Comparison of ENCODE assay signal across 8 mouse cellular contexts in the genomic region with DNA sequence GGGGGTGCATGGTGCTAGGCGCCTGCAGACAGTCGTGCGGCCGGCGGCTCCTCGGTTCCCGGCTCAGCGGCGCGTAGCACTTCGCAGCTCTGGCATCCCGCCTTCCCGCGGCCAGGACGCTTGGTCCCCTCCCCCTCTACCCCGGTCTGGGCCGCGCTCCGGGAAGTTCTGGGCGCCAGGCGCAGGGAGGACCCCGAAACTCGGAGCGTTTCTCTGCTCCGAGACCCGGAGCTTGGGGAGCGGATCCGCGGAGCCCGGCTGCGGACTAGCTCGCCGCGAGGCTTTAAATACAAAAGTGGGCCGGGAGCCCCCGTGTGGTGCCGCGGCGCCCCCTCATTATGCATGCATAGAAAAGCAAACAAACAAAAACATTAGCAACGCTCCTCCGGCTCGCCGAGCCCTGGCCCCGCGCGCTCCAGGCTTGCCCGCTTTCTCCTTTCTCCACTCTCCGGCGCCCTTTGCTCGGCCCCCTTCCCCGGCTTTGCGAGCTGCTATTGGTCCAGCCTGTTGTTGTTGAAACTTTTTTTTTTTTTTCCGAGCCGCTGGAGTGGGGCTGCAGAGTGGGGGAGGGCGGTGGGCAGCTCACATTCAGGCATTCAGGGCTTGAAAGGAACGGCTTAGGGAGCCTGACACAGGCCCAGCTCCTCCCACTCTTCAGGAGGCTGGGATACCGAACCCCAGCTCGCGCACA. TPM values are rescaled to one million over a fixed set of nuclear protein-coding genes. Genes with fewer than 3 reads are reported as not detected.
A peak's percentile ranks its signal among the peaks of the same experiment; 100 is the strongest.
DNase-seq lines count a peak whose midpoint lies in the region; ATAC-seq lines count a peak whose summit lies in the region.

A gene (minus strand): TSS at position 260 of the 691 bp plus-strand sequence.

- peak within 1 kb of the TSS; percentile 99 for H3K9ac ChIP-seq in embryonic facial prominence, embryonic 13.5 days
- H3K9ac ChIP-seq in midbrain, embryonic 13.5 days (replicated peaks), result peak within 1 kb of the TSS; percentile 93

- DNase-seq in heart, adult 18-20 months, result peak; percentile 90 to 93
- DNase-seq in kidney, adult 18-20 months, result peak; percentile 91
- peak; percentile 96 for DNase-seq in limb, embryonic 10.5 days (ENCODE audit: low spot score)
- DNase-seq in spleen, postnatal 4 days (ENCODE audit: low spot score in 2 of 2), result peak; percentile 17 to 65

- peaks cover 31% of the 10 kb centered on the region for H3K4me1 ChIP-seq in megakaryocyte, embryonic 14.5 days
- H3K4me1 ChIP-seq in embryonic facial prominence, embryonic 13.5 days, result peaks cover 26% of the 10 kb centered on the region
- peaks cover 41% of the 10 kb centered on the region for H3K4me1 ChIP-seq in limb, embryonic 10.5 days
- peaks cover 38% of the 10 kb centered on the region for H3K4me1 ChIP-seq in midbrain, embryonic 13.5 days (replicated peaks)

- no peak for ATAC-seq in megakaryocyte, adult 5-6 weeks (ENCODE audit: poor library complexity, severe bottlenecking)
- peak; percentile 94 for ATAC-seq in embryonic facial prominence, embryonic 13.5 days (ENCODE audit: insufficient number of reproducible peaks, insufficient read depth, low FRiP score, low TSS enrichment, low read depth)
- peak; percentile 93 for ATAC-seq in midbrain, embryonic 13.5 days

- WGBS in embryonic facial prominence, embryonic 13.5 days, result under 1% methylated on average over 59 of the region's 59 CpGs
- under 1% methylated on average over 59 of the region's 59 CpGs for WGBS in limb, embryonic 10.5 days
- WGBS in midbrain, embryonic 13.5 days, result under 1% methylated on average over 59 of the region's 59 CpGs

- peaks cover 8% of the 10 kb centered on the region for H3K9me3 ChIP-seq in megakaryocyte, embryonic 14.5 days
- no peaks in the 10 kb centered on the region for H3K9me3 ChIP-seq in embryonic facial prominence, embryonic 13.5 days
- no peaks in the 10 kb centered on the region for H3K9me3 ChIP-seq in limb, embryonic 10.5 days (replicated peaks)
- H3K9me3 ChIP-seq in midbrain, embryonic 13.5 days, result no peaks in the 10 kb centered on the region

- H3K36me3 ChIP-seq in megakaryocyte, embryonic 14.5 days (replicated peaks; ENCODE audit: low read length), result no peaks in the 10 kb centered on the region
- H3K36me3 ChIP-seq in embryonic facial prominence, embryonic 13.5 days, result peaks cover 13% of the 10 kb centered on the region
- H3K36me3 ChIP-seq in limb, embryonic 10.5 days, result peaks cover 12% of the 10 kb centered on the region
- H3K36me3 ChIP-seq in midbrain, embryonic 13.5 days, result no peaks in the 10 kb centered on the region

- H3K27me3 ChIP-seq in megakaryocyte, embryonic 14.5 days (replicated peaks), result peaks cover 63% of the 10 kb centered on the region
- no peaks in the 10 kb centered on the region for H3K27me3 ChIP-seq in embryonic facial prominence, embryonic 13.5 days
- H3K27me3 ChIP-seq in limb, embryonic 10.5 days (ENCODE audit: low read depth, poor library complexity, severe bottlenecking), result no peaks in the 10 kb centered on the region
- peaks cover 5% of the 10 kb centered on the region for H3K27me3 ChIP-seq in midbrain, embryonic 13.5 days

- peak within 1 kb of the TSS; percentile 63 for H3K4me2 ChIP-seq in embryonic facial prominence, embryonic 13.5 days
- peak within 1 kb of the TSS; percentile 92 for H3K4me2 ChIP-seq in midbrain, embryonic 13.5 days (replicated peaks)

- peak within 1 kb of the TSS; percentile 89 for H3K4me3 ChIP-seq in megakaryocyte, embryonic 14.5 days (replicated peaks)
- H3K4me3 ChIP-seq in embryonic facial prominence, embryonic 13.5 days, result peak within 1 kb of the TSS; percentile 99
- H3K4me3 ChIP-seq in limb, embryonic 10.5 days, result peak within 1 kb of the TSS; percentile 98
- H3K4me3 ChIP-seq in midbrain, embryonic 13.5 days (replicated peaks), result peak within 1 kb of the TSS; percentile 90

- peak within 1 kb of the TSS; percentile 100 for H3K27ac ChIP-seq in embryonic facial prominence, embryonic 13.5 days
- peak within 1 kb of the TSS; percentile 100 for H3K27ac ChIP-seq in limb, embryonic 10.5 days
- peak within 1 kb of the TSS; percentile 97 for H3K27ac ChIP-seq in midbrain, embryonic 13.5 days

RNA-seq across cellular contexts. Expression of the gene that starts here (rescaled TPM):
- not detected in 2 replicates for polyA plus RNA-seq in megakaryocyte, embryonic 14.5 days (2012; ENCODE audit: insufficient read depth, low replicate concordance)
- total RNA-seq in megakaryocyte, adult 5-6 weeks (2015), result 0.27 TPM in 1 of 2 replicates, not detected in the other
- not detected in 2 replicates for total RNA-seq in megakaryocyte, adult 5-6 weeks (2017)
- polyA plus RNA-seq in embryonic facial prominence, embryonic 13.5 days (2015; fragmentation: Nextera tagmentation; extraction: Ambion mirVana), result 188 and 209 TPM in 2 replicates
- 10 to 100 TPM; 23.9 to 26.0 TPM for total RNA-seq in heart, adult 18-20 months (2021)
- polyA plus RNA-seq in limb, embryonic 10.5 days (2016; fragmentation: Nextera tagmentation; extraction: Ambion mirVana), result 143 and 161 TPM in 2 replicates
- polyA plus RNA-seq in midbrain, embryonic 13.5 days (2015; fragmentation: Nextera tagmentation; extraction: Ambion mirVana), result 17.5 and 30.6 TPM in 2 replicates

Comparison
In these comparisons a context has a peak if more than half of its experiments do, and no peak if none do; other contexts are left out.
1. RNA of the gene that starts here (total RNA-seq): 23.9 to 26.0 TPM in heart, adult 18-20 months; 0.27 TPM in megakaryocyte, adult 5-6 weeks; every median in the first group is over 10 times any median in the second.
2. RNA of the gene that starts here (polyA plus RNA-seq): 188 to 209 TPM in embryonic facial prominence, embryonic 13.5 days, 143 to 161 TPM in limb, embryonic 10.5 days and 17.5 to 30.6 TPM in midbrain, embryonic 13.5 days; not detected in megakaryocyte, embryonic 14.5 days; every median in the first group is over 10 times any median in the second.
3. DNase-seq: peak in every context shown above with its lines; median percentile 96 in limb, embryonic 10.5 days; 92 in heart, adult 18-20 months; 91 in kidney, adult 18-20 months; 41 in spleen, postnatal 4 days.
4. Peak in every context shown above with its lines, with median percentiles within 50 percentile points of each other: H3K4me3 ChIP-seq and H3K27ac ChIP-seq.